Mouse (Mus musculus) testis, adult 2 months (tissue): ENCODE measurements at regions not wholly inside any gene's neighbourhood (a gene's known extent, or its start where the extent isn't known, plus 50 kb on each side); places are given as distances from the start of the nearest gene placed in this dataset.

Experiments
- CTCF ChIP-seq: fragments of 200-500 bp; IDR thresholded peaks from 2 replicates; pipeline ENCODE4 v1.5.1; 2012; ENCODE audit warnings: low read depth, mild to moderate bottlenecking, inconsistent platforms, low read length, moderate library complexity; ENCODE audit not compliant: control insufficient read depth, insufficient read depth, insufficient replicate concordance
- POLR2A ChIP-seq: fragments of 200-500 bp; IDR thresholded peaks from 2 replicates; pipeline ENCODE4 v1.6.1; 2012; ENCODE audit warnings: low read depth, mild to moderate bottlenecking, inconsistent platforms, low read length, moderate library complexity; ENCODE audit not compliant: control insufficient read depth

DNA sequence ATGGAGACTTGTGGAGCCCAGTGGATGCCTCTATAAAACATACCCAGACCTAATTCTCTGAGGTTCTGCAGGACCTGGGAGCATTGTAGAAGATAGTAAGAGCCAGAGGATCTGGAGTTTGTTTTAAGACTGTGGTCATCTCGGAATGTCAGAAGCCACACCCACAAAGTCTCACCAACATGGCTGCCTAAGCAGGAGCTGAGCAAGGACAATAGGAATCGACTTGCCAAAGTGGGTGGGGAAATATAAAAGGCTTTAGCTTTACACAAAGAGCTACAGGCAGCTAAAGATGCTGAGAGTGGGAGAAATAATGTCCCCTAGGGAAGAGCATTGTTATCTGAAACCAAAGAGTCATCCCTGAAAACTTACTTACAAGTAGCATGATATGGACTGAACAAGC is 364.7 kb upstream of the Pik3r1 start:
- TF ChIP-seq CTCF (no peak), POLR2A (no peak)
